Mouse (Mus musculus): Measurements from ENCODE around the gene Smarca5.

Gene Smarca5

DNA sequence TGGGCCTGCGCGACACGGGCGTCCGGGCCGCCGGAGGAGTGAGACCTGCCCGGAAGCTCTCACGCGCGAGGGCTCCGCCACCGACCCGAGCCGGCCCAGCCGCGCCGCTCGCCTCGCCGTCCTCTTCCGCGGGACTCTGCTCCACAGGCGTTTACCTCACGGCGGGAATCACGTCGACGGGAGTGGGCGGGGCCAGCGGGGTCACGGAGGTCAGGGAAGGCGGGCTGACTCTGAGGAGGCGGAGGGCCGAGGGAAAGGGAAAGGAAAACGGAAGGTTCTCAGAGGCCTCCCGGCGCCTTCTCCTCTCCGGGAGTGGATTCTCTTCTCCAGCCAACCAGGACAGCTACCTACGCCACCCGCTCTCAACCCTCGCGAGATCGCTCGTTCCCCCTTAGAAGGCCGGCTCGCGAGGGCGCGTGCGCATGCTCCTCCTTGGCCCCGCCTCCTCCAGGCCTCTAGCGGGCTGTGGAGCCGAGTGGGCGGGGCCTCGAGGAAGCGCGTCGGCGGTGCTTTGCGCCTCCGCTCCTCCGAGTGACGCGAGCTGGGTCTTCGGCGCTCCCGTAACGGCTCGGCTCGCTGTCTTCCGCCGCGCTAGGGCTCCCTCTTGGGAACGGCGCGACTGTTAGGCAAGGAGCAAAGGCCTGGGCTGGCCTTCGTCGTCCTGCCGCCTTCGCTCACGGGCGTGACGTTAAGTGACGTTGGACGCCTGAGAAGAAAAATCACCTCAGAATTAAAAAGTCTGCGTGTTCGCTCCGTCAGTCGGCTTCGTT, at the start of gene Smarca5:
TSS of gene Smarca5 (minus strand) at position 343 of the 770 bp plus-strand sequence.
- peak; percentile 93 to 94 for DNase-seq (ENCODE audit: low spot score in 2 of 2)

DNA sequence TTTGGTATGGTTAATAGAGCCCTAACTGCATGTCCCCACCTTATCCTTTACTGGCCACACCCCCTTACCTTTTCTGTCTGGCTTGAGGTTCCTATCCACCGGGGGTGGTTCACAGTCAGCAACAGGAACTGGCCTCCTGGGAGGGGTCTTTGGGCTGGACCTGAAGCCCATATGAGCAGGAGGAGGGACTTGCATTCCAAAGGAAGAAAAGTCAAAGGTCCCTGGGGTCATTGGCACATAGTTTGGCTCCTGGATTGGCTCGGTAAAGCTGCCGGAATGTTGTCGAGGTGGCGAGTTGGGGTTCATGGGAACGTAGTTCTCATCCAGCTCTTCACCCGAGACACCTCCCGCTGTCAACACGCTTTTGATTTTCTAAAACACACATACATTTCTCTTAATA, 45.3 kb upstream of the Smarca5 start:
- DNase-seq (ENCODE audit: low spot score in 2 of 2), result no peak

DNA sequence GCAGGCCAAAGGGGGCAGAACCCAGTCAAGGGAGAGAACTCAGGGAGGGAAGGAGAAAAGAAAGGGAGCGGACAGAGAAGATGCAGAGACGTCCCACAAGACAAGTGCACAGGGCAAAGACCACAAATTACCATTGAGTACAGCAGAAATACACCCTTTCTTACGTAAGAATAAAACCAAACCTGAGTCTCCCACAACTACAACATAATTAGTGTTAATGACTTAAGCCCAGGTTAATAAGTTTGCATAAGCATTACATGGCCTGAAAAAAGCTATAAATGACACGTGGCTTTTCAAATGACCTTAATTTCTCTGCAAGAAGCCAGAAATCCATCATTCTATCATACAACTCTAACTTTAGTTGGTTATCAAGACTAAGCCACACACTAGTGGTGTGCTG, 44.0 kb upstream of the Smarca5 start:
- DNase-seq (ENCODE audit: low spot score in 2 of 2), result no peak

DNA sequence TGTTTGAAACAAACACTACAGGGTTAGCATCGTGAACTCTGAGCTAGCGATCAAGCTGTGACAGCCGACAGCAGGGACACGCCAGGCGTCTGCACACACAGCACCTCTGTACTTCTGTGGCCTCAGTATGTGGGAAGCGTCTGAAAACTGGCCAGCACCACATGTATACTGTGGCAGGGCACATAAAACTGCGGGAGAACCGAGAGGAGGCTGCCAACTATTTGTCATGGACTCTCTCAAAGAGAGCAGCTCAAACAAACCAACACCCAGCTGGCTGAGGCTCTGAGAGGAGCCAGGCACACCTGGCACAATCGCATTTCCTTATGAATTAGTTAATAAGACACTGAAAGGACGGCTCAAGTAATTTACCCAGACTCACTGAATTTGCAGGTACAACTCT, 42.0 kb upstream of the Smarca5 start:
- DNase-seq (ENCODE audit: low spot score in 2 of 2), result no peak

DNA sequence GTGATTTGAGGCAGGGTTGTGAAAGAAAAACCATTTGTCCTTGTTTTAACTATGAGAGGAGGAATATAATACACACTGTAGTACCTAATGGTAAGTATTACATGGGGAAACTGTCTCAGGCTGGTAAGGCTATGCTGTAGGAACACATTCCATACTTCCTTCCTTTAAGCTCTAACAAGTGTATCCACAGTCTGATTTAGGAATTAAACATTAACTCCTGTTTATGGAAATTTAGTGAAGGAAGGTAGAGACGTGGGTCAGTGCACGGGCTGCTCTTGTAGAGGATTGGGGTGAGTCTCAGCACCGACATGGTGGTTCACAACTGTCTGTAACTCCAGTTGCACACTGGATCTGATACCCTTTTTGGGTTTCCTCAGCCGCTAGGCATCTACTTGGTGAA, 41.0 kb upstream of the Smarca5 start:
- DNase-seq (ENCODE audit: low spot score in 2 of 2), result no peak

DNA sequence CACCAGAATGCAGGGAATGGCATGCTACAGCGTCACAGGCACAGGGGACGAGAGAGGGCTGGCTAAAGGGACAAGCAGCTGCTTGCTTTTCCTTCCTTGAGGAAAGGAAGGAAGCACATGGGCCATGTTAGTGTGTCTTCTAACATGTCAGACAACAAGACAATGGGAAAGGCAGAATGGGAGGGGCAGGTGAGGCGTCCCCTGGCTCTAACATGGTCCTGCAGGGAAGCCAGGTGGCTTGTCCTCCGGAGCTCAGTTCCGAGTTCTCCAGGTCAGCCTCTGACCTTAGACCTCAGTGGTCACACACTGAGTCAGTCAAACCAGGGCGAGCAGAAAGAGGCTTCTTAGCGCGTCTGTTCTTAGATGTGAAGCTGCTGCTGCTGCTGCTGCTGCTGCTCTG, 37.1 kb upstream of the Smarca5 start:
- DNase-seq (ENCODE audit: low spot score in 2 of 2), result no peak

DNA sequence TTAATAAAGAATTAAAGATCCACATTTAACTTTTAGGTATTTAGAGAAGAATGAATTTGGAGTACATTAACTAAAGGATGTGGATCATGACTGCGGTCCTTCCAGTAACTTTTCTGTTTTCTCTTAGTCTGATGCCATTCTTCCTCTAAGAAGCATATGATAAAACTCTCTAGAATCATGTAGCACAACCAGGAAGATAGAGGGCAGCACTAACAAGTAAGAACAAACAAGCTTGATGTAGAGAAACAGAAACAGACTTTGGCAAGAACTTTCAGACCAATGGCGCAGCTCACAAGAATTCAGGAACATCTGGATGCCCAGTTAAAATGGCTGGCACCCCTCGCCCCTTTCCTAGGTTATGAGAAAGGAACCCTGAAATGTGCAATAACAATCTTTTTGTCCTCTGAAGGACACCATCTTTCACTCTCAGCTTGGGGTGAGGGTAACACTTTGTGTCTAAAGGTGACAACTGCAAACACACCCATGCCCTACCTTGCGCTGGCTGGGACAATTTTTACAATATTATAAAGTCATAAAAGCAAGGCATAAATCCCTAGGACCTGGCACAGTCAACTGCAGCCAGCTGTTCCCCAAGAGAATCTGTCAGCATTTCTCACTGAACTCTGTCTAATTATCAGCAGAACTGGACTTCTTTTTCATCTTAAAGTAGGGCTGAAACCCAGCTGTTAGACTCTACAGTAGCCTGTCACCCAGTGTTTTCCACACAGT, 33.6 kb upstream of the Smarca5 start:
- no peak for DNase-seq (ENCODE audit: low spot score in 2 of 2)

DNA sequence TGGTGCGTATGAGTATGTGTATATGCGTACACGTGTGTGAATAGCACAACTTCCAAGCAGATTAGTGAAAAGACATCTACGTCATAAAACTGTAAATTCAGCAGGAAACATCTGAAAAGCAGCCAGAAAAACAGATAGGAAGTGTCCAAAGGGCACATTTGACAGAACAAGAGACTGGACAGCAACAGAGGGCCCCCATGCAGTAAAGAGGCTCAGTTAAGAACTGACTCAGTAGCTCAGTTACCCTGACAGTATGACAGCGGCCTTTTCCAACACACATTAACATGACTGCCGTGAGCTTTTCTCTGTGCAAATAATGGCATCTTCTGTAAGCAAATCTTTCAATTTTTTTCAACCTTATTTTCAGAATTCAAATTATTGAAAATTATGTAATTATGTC, 29.2 kb upstream of the Smarca5 start:
- no peak for DNase-seq (ENCODE audit: low spot score in 2 of 2)

DNA sequence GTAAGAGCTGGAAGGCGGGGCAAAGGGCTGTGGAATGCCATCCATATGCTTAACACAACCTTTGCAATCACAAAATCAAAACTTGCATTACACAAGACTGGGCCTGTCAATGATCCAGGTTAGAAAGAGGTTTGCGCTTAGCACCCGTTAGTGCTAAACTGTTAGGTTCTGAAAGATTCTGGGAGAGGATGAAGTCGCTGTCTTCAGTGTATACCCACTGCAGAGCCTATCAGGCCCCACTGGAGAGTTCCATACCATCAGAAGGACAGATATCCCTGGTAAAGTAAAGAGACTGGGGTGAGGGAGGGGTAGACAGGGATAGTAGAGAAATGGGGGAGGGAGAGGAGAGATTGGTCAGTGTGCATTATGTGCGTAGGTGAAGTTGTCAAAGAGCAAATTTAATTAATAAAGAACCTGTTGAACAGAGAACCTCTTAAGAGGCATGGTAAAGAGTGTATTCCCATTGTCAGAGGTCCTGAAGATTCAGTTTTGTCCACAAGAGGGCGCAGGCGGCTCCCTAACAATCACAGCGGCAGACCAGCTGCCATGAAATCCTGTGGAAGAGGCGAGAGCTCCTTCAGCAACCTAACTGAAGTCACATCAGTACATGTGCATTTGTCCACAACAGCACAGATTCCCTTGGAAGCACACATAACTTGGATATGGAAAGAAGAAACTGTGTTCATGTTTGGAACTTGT, 13.9 kb upstream of the Smarca5 start:
- peak; percentile 56 to 87 for DNase-seq (ENCODE audit: low spot score in 2 of 2)

DNA sequence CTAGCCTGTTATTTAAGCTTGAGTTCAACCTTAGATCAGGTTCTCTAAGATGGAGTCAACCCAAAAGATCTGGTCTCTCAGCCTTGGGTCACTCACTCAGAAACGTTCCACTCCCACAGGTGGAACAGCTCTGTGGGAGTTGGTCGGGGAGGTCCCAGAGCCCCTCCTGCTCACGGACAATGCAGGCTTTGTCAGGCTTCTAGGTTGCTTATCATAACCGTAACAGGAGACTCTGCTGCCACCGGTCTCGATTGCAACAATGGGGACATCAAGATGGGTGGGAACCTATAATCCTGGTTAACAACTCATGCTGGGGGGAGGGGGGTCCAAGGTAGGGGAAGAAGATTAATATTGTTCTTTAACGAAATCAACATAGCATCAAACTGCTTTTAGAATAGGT, 13.1 kb upstream of the Smarca5 start:
- DNase-seq (ENCODE audit: low spot score in 2 of 2), result no peak

DNA sequence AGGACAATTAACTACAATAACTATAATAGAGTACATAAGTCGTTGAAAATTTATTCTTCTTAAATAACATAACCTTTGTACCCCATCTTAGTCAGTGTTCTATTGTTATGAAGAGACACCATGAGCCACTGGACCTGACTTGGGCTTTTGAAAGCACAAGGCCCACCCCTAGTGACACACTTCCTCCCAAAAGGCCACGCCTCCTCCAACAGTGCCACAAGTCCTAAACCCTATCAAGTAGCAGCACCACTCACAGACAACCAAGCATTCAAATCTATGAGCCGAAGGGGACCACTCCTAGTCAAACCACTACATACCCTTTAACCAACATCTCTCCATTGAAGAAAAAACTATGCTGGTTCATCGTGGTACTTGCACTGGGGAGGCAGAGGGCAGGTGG, 9.8 kb upstream of the Smarca5 start:
- no peak for DNase-seq (ENCODE audit: low spot score in 2 of 2)

DNA sequence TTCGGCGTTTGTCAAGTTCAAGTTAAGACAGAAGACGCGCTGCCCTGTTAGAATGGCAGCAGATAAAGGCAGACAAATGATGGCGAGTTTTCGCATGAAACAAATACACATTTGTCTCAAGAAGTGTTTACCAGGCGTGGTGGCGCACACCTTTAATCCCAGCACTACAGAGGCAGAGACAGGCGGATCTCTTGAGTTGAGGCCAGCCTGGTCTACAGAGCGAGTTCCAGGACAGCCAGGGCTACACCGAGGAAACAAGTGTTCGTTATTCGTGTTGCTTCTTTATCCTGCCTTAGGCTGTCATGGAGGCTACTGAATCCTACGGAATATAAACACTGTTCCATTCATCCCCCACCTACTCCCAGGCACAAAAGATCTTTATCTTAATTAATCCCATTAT, 635 bp upstream of the Smarca5 start:
- no peak for DNase-seq (ENCODE audit: low spot score in 2 of 2)

DNA sequence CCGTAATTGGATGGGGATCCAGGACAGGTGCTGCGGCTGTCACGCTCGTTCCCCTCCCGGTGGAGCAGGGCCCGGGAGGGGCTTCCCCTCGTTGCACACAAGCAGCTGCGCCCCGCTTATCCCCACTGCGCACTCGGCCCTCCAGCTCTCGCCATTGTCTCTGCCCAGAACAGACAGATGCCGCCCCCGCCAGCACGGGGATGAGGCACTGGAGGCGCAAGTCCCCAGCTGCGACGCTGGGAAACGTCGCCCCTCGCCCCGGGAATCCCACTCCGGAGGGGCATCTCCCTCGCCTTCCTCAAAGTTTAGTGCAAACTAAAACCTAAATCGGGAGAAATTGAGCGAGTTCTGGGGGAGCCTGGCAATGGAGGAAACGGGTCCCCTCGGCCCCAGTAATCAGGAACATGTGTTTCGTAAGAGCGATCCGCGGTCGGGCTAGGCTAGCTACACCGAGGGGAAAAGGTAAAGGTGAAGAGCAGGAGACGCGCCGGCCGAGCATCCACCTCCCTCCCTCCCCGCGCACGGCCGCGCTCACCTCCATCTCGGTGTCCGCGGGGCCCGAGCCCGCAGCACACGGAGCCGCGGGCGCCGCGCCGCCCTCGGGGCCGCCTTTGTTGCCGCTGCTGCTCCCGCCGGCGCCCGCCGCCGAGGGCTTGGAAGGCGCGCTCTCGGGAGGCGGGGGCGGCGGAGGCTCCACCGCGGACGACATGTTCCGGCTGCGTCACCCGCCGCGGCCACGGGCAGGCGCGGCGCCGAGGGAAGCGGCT, 726 bp downstream of the Smarca5 start:
- peak; percentile 46 to 51 for DNase-seq (ENCODE audit: low spot score in 2 of 2)

DNA sequence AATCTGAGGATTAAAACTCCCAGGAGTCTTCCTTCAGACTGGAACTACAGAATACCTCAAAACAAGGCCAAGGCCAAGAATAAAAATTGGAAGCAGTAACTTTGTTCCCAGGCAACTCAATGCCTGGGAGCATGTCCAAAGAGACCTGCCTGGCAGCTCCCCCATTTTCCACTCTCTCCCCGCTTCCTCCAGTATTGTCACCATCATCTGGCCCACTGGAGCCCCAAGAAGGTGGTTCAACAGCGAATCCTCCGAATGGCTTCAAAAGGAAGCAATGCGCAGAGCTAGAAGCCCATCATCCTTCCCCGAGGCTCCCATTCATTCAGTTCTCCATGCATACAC, 1.3 kb downstream of the Smarca5 start:
- no peak for DNase-seq (ENCODE audit: low spot score in 2 of 2)

DNA sequence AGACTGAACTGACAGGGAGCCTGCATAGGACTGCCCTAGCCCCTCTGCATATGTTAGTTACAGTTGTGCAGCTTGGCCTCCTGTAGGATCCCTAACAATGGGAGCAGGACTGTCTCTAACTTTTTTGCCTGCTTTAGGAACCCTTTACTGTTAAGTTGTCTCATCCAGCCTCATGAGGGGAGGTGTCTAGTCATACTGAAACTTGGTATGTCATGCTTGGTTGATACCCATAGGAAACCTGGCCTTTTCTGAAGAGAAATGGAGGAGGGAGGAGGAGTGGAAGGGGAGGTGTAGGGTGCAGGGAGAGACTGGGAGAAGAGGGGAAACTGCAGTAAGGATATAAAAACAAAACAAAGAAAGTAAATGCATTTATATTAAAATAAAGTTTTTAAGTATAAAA, 7.0 kb downstream of the Smarca5 start:
- no peak for DNase-seq (ENCODE audit: low spot score in 2 of 2)

DNA sequence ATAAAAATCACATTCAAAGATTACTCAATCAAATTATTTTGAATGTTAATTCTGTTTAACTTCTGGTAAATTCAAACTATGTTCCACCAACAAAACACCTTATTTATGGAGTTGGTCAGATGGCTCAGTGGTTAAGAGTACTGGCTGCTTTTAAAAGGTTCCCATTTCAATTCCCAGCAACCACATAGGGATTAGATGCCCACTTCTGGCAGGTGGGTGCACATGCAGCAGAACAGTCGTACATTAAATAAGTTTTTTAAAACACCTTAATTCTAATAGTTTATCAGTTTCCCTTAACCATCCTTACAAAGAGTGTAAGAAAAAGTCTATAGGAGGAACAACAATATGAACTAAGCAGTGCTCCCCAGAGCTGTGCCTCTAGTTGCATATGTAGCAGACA, 24.8 kb downstream of the Smarca5 start:
- no peak for DNase-seq (ENCODE audit: low spot score in 2 of 2)

DNA sequence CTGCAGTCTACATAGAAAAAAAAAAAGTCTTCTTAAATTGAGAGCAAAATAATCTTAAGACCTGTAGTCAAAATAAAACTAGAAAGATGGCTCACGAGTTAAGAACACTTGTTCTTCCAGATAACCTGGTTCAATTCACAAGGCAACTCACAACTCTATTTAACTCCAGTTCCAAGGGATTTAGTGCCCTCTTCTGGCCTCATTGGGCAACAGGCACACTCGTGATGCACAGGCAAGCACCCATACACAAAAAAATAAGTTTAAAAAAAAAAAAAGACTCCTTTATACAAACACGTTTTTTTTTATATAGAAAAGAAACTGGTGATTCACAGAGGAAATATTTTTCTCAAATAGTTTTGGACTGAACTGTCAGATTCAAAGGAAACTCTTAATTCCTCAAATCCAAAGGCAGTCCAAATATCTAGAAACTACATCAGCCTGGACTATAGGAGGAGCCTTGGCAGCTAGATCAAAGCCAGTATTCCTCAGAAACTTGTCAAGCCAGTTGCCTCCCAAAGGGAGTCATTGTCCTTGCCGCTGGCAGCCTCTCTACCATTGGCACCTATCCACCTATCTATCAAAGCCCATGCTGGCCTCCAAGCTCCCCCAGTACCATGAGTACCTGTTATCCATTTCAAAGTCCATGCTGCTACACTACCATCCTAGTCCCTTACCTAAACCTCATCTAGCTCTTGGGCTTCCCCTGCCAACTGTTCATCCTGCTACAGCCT, 28.5 kb downstream of the Smarca5 start:
- no peak for DNase-seq (ENCODE audit: low spot score in 2 of 2)

DNA sequence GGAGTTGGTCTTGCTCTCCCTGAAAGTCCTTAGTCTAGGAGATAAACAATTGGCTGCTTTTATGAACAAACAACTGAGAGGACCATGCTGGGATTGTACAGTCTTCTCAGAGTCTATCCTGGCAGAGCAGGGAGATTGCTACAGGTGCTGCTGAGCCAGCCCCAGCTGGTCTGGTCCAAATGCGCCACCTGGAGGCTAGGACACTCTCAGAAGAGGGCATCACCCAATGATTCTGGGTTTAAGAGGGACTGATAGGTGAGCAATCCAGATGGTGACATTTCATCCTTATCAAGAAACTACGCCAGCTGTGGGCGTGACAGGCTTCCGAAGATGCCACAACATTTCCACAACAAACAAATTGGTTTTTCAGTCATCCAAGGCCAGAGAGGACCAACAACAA, 51.2 kb downstream of the Smarca5 start:
- peak; percentile 23 to 55 for DNase-seq (ENCODE audit: low spot score in 2 of 2)

DNA sequence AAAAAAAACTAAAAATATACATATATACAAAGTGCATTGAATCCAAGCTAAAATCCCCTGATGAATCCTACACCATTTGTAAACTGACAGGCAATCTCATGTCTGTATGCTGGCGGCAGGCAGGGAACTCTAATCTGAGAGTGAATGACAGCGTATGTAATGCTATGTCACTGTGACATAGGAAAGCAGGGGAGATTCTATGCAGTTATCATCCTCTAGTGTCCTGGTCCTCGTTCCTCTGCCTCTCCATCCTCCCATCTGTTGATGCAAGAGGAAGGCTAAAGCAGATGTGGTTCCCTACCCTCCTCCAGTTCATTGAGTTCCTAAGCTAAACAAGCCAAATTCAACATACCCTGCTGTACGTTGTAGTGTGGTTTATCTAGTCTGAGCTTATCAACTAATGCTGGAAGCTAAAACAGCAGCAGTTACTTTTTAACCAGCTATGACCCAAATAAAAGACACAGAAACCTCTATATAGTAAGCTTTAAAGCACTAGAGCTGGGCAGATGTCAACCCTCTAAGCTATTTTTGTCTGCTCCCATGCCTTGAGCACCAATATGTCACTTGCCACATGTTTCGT, 55.5 kb downstream of the Smarca5 start:
- DNase-seq (ENCODE audit: low spot score in 2 of 2), result no peak

DNA sequence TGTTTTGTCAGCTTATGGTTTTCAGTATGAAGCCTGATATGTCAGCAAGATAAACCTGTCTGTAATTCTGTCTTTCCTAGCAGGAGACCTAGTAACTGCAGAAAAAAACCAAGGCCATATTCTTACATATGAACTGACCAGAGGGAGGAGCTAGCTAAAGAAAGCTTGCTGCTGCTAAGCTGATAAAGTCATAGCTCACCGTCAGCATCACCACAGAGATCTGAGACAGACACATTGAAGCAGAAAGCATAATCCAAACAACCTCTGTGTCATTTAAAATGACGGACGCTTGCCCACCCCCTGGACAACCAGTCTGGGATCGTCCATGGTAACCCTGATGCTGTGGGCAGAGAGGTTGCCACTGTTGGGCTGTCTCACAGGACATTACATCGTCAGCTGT, 56.7 kb downstream of the Smarca5 start:
- no peak for DNase-seq (ENCODE audit: low spot score in 2 of 2)

DNA sequence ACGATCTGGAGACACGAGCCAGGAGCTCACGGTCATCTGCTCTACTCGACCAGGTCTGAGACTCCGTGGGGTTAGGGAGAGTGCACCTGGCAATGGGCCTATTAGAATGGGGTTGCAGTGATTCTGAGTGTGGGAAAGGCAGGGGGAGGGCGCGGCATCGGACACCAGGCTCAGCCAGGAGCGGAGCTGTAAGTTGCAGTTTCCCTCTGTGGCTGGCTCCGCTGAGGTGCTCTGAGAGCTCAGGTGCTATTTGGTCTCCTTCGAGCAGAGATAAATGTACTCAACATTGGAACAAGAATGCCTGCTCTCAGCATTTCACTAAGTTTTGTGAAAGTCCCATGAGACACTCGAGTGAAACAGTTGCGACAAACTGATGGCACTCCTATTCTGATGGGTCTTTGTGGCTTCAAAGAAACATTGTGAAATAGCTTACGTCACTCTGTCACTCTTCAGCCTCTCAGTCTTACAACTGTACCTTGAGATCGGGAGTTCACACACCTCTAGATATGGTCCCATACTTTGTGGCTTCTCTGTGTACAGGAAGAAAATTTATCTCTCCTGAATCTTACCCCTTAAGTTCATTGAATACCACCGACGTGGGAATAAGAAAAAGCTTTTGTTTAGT, 69.9 kb downstream of the Smarca5 start:
- no peak for DNase-seq (ENCODE audit: low spot score in 2 of 2)
